Mouse (Mus musculus) layer of hippocampus, adult 9-10 months (tissue): ENCODE results near the gene Ccr9.
"Not testable (repeated sequence)": the region's sequence is repeated elsewhere in the genome, so short reads cannot be mapped to it uniquely, and the experiment has no call there.

Experiments
- DNase-seq: peaks from one replicate; pipeline ENCODE4 v3.0.0; 2022; ENCODE audit warnings: low spot score

The Ccr9 gene

DNA sequence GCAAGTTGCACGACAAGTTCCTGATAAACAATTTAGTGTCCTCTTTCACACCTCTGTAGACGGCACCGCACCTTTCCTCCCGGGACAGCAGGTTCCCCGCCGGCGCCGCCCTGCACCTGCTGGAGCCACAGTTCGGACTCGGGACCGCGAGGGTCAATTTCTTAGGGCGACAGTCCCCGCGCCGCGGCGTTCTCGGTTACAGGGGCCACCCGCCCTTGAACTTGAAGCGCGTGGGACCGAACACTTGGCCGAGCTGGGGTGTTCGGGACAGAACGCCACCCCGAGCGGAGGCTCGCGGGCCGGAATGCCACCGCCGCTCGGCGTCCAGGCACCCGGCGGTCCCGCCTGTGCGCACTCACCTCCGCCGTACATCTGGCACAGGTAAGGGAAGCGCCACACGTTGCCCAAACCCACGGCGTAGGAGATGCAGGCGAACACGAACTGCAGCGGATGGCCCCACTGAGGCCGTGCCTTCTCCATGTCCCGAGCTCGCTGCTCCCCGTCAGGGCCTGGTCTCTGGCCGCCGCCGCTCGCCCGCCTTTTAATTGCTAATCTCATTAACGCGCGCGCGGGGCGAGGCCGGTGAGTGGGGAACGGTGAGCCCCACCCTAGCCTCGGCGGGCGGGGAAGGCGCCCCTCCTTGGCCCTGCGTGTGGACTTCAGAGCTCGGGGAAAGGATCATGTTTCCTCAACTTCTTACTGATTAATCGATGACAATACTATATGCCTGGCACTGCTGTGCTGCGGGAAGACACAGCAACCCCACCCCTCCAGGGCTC, at the start of gene Ccr9, which contains the start of gene Slc6a20a:
Ccr9 (plus strand) TSS at position 113 of the 779 bp plus-strand sequence.
Slc6a20a (minus strand) TSS at position 559 of the 779 bp plus-strand sequence.
- DNase-seq: no peak

DNA sequence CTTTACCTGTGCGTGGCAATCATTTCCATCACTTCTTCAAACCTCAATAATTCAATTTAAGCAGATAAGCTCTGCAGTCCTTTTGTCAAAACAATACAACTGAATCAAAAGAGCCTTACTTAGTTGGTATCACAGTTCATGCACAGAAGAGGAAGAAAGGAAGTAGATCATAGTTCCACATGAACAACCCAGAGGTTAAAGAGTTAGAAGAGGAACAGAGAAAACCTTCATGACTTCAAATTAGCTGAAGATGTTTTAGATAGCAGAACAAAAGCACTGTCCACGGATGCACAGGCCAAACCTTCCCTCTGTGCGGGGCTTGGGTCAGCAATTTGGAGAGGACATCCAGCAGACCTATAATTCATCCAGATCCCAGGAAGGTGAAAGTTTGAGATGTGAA, 46.6 kb upstream of the Ccr9 start:
- DNase-seq: no peak

- no peak for DNase-seq
These were observed 46.0 kb upstream of the Ccr9 start, which contains the start of gene Slc6a20b for GRCm38 (mm10) chr9:123632281-123632680. TSS of gene Slc6a20b (minus strand) at chr9:123632565.

DNA sequence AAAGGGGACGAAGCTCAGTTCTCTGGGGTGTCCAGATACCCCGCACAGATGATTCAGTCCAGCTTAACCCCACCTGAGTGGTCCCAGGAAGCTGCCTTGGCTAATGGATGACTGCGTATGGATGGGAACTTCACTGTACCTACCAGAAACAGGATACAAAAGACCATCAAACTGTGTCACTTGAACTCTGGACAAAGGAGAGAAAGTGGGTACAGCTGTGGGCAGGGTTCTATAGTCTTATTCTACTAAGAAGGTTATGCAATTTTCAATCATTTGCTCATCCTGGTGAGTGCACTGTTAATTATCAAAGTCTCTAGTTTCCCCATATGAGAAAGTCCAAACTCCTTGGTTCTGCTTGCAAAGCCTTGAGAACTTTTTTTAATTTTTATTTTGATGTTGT, 45.2 kb upstream of the Ccr9 start:
- DNase-seq: no peak

DNA sequence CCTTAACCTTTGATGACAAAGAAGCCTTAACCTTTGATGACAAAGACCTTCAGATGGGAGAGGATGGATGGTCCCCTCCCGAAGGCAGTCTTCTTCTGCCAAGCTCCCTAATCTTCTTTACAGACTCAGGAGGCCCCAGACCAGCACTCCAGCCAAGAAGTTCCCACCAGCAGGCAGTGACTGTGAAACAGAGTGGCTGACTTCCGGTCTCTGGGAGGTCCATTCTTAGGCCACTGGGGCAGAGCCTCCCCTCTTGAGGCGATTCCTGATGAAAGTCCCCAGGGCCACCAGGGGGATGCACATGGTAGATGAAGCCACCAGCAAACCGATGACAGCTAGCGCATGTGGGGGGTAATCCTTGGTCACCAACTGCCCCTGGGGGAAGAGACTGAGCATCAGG, 41.5 kb upstream of the Ccr9 start:
- no peak for DNase-seq

DNA sequence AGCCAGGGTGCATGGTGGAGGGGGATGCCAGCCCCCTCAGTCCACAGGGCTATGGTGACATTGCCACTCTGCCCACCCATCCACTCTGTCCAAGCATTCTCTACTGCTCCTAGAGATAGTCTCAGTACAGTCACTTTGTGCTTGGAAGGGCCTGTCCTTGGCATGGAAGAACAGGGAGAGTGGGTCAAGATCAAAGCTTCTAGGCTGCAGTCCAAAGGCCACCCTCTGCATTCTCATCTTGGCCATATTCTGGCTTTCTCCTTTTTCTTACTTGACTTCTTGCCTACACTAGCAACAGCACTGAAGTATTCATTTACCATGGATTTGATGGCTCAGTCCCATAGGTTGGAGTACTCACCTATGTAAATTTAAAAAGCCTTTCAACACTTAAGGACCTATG, 40.0 kb upstream of the Ccr9 start:
- DNase-seq: no peak

GRCm38 (mm10) chr9:123638668-123639089, 39.6 kb upstream of the Ccr9 start:
- peak; percentile 4 for DNase-seq

- DNase-seq: no peak
These were observed 38.1 kb upstream of the Ccr9 start for GRCm38 (mm10) chr9:123640106-123640505.

DNA sequence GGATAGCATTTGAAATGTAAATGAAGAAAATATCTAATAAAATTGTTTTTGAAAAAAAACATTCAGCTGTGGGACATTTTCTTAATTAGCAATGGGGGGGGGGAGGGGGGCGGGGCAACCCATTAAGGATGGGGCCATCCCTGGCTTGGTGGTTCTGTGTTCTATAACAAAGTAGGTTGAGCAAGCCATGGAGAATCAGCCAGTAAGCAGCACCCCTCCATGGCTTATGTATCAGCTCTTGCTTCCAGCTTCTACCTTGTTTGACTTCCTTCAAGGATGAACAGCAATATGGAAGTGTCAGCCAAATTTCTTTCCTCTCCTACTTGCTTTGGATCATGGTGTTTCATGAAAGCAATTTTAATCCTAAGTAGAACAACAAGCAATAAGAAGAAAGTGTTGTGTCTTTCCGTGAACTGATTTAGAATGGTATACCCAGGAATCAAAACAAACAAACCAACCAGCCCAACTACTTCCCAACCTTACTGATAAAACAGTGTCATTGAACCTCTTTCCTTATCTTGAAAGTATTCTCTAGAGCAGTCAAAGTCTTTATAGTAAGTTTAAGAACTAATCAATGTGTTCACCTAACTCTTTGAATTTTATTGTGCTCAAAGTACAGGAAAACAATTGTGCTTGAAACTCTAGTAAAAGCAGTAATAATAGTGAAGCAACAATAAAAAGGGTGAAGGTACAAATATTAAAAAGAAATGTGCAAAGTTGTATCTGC, 28.3 kb upstream of the Ccr9 start:
- DNase-seq: no peak

DNA sequence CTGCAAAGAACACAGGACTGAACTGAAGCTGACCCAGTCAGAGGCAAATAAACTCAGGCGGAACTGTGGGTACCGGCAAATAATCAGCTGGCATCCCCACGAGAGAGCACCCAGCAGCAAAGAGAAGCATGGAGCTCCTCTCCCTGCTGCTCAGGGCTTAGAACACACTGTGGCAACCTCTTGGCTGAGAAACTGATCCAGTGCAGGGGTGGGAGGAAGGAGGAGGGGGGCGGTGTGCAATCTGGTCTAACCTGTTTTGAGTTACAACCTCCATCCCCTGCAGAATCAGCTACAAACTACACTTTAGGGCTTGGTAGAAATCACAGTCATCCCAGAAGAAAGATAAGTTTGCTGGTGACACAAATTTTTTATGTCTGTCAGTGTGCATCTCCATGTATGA, 26.9 kb upstream of the Ccr9 start:
- no peak for DNase-seq

DNA sequence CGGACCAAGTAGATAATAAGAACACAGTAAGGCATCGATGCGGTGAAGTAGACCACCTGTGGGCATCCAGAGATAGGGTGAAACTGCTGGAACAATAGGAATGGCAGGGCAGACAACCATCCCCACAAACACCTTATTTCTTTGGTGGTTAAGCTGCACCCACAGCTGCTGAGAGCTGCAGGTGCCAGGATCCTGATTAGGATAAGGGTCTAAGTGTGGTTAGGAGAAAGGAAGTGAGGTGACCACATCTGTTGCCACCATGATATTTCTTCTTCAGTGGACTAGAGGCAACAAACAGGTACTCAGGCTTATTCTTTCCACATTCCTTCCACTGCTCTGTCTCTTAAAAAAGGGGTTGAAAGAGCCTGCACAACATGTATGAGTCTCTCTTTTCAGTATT, 20.8 kb upstream of the Ccr9 start:
- no peak for DNase-seq

DNA sequence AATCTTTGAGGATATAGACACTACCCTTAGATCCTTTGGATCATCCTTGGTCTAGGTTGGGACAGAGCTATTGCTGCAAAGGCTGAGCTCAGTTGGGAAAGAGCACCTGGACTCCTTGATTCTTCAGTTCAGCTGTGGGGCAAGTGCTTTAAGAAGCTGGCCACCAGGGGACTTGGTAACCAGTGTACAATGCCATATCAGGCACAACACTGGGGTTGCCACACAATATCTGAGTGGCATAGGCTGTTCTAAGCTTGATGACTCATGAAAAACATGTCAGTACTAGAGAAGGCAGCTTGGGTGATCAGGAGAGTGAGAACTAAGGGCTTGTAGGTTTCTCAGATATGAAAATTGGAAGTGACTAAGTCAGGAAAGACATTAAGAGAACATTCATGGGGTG, 19.3 kb upstream of the Ccr9 start:
- no peak for DNase-seq

- DNase-seq: not testable (repeated sequence)
These were observed 18.1 kb upstream of the Ccr9 start for GRCm38 (mm10) chr9:123659986-123660676.

DNA sequence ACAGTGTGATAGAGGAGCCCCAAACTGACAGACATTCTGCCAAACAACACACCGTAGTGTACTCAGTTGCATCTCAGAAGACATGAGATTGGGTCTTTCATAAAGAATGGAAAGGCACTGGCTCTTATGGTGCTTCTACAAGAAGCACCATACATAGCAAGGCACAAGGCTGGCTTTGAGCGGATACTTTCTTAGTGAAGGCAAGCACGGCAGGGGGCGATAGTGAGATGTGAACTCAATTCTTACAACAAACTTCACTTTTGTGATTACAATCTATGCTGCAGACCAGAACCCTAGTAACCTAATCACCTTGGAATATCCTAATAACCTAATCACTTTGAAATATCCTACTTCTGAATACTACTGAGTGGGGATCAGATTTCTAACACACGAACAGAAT, 12.6 kb upstream of the Ccr9 start:
- DNase-seq: no peak

DNA sequence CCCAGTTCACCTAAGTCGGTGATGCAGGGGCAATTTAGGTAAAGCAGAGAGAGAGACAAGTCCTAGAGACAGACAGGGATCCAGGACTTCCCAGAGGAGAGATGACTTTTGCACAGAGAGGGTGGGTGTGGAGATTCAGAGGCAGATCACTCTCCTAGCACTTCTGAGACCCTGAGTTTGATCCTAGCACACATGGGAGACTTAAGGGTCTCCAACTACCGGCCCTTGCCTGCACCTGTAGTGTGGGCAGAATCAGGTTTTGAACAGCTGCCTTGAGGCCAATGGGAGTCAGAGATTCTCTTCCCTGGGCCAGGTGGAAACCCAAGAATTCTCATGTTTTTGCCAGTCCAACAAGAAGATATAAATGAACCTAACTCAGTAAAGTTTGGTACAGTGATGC, 959 bp downstream of the Ccr9 start:
- DNase-seq: no peak

DNA sequence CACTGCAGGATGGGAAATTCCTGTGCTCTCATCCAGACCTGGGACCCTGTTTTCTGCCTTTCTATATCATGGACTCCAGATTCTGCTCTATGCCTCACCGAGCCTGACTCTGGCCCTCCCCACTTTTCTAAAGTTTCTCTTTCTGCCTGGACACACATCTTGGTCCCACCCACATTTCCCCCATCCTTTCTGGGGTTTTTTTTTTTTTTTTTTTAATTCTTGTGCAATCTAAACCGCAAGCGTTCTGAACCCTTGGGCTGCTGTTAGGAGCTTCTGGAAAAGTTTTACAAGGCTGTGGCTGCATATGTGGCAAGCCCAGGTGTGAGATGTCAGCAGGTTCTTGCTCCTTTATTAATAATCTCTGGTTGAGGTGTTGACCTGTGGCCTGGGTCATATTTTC, 5.5 kb downstream of the Ccr9 start:
- DNase-seq: no peak

DNA sequence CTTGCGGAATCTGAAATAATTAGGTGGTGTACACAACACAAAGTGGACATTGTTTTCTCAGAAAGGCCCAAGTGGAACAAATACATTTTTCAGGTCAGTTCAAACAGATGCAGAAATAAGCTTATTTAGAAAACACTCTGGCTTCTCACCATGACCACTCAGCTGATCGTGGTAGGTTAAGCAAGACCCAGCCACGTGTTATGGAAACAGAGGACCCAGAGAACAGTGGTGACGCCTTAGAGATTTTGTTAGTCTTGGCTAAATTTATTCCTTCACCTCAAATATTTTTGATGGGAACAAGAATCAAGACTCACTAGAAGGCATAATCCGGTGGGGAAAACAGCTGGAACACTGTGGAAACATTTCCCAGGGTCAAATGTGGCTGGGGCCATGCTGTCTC, 8.0 kb downstream of the Ccr9 start:
- no peak for DNase-seq

DNA sequence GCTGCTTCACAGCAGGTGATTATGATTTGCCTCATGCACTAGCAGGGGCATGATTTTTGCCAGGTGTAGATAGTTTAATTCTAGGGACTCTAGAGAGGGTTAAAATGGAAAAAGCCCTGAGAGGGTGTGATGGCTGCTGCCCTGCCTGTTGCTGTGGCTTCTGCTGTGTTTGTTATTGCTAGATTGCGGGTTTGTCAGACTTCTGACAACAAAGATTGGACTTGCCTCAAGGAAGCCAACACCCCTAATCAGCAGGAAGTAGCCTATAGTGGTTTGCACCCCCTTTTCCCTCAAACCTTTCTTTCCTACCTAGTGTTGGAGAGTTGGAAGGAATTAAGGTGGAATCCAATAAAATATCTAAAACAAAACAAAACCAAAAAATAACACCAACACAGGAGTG, 10.0 kb downstream of the Ccr9 start:
- DNase-seq: no peak

- peak; percentile 32 for DNase-seq
These were observed 17.5 kb downstream of the Ccr9 start for GRCm38 (mm10) chr9:123695634-123696302.

GRCm38 (mm10) chr9:123701822-123702221, 23.6 kb downstream of the Ccr9 start:
- DNase-seq: no peak

DNA sequence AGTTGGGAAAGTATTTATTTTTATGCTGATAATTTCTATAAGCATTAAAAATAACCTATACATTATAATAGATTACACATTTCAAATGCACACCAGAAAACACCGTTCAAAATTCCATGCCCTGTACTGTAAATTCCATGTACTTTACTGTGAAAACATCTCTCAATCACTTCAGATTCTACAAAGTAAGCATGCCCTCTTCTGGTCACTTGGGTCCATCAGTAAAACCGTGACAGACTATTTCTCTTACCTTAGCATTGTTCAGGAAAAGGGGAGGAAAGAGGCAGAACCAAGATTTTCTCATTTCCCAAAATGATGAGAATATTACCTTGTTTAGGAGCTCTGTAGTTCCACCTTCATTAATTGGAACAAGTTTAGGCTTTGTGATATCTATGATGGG, 31.0 kb downstream of the Ccr9 start:
- DNase-seq: no peak

- no peak for DNase-seq
These were observed 34.9 kb downstream of the Ccr9 start for GRCm38 (mm10) chr9:123713111-123713510.
